Mouse (Mus musculus) layer of hippocampus, adult 2 months (tissue): Measurements from ENCODE around the gene Map3k14. TPM values are rescaled to one million over a fixed set of nuclear protein-coding genes. Genes with fewer than 3 reads are reported as not detected.
"Not testable (repeated sequence)": the region's sequence is repeated elsewhere in the genome, so short reads cannot be mapped to it uniquely, and the experiment has no call there.

ENCODE experiments used
- DNase-seq, 2 experiments: peaks; one replicate each; pipeline ENCODE4 v3.0.0; 2022; ENCODE audit warnings: low spot score in 2 of 2
- H3K27ac ChIP-seq: fragments of 200-600 bp; 2 replicates; pipeline ENCODE4 v1.8.1; 2022
- H3K4me3 ChIP-seq: fragments of 200-600 bp; 2 replicates; pipeline ENCODE4 v1.8.1; 2022; ENCODE audit warnings: mild to moderate bottlenecking
- CTCF ChIP-seq: fragments of 200-600 bp; conservative IDR thresholded peaks from 2 replicates; pipeline ENCODE4 v1.8.1; 2022; ENCODE audit warnings: antibody characterized with exemption, mild to moderate bottlenecking, moderate library complexity
- total RNA-seq, 2 experiments: library from RNA; stranded (reverse); gene quantifications; 2 replicates each; pipeline ENCODE4 v1.2.3; 2021

Map3k14 gene
- total RNA-seq, 2 experiments from 2014 or later, result 3.3 TPM

- peak overlapping the region; percentile 41; the same call in 1 of the 2 replicates for H3K27ac ChIP-seq
- no peak for TF ChIP-seq CTCF
These were observed 25.0 kb upstream of the Map3k14 start for GRCm38 (mm10) chr11:103292152-103292889.

GRCm38 (mm10) chr11:103290841-103291240 lies 23.6 kb upstream of the Map3k14 start:
- H3K27ac ChIP-seq, H3K4me3 ChIP-seq, DNase-seq: not testable (repeated sequence)

More at GRCm38 (mm10) chr11:103292152-103292889, 25.0 kb upstream of the Map3k14 start:
- DNase-seq, result no peak
- H3K4me3 ChIP-seq, result no peak overlapping the region

- no peak for TF ChIP-seq CTCF
- DNase-seq, result no peak
- H3K4me3 ChIP-seq, result no peak overlapping the region
- H3K27ac ChIP-seq, result no peak overlapping the region
These were observed 21.2 kb upstream of the Map3k14 start for GRCm38 (mm10) chr11:103288291-103288963.

GRCm38 (mm10) chr11:103286910-103287309 lies 19.6 kb upstream of the Map3k14 start:
- no peak for TF ChIP-seq CTCF
- no peak overlapping the region for H3K27ac ChIP-seq
- no peak for DNase-seq

GRCm38 (mm10) chr11:103285951-103286350 lies 18.7 kb upstream of the Map3k14 start:
- no peak for DNase-seq
- Histone ChIP-seq H3K4me3 (no peak overlapping the region), H3K27ac (no peak overlapping the region)
- TF ChIP-seq CTCF, result no peak

More at GRCm38 (mm10) chr11:103286910-103287309, 19.6 kb upstream of the Map3k14 start:
- H3K4me3 ChIP-seq, result no peak overlapping the region

GRCm38 (mm10) chr11:103285276-103285675 lies 18.0 kb upstream of the Map3k14 start:
- no peak for DNase-seq
- Histone ChIP-seq H3K27ac (no peak overlapping the region), H3K4me3 (no peak overlapping the region)
- TF ChIP-seq CTCF, result no peak

- no peak for DNase-seq
- Histone ChIP-seq H3K27ac (no peak overlapping the region), H3K4me3 (no peak overlapping the region)
- TF ChIP-seq CTCF, result no peak
These were observed 14.5 kb upstream of the Map3k14 start for GRCm38 (mm10) chr11:103281784-103282183.

- no peak for TF ChIP-seq CTCF
- DNase-seq, result no peak
- Histone ChIP-seq H3K27ac (no peak overlapping the region), H3K4me3 (no peak overlapping the region)
These were observed 9.2 kb upstream of the Map3k14 start for GRCm38 (mm10) chr11:103276450-103276849.

- no peak for TF ChIP-seq CTCF
- DNase-seq, result no peak
- no peak overlapping the region for H3K4me3 ChIP-seq
- H3K27ac ChIP-seq, result no peak overlapping the region
These were observed 5.6 kb upstream of the Map3k14 start for GRCm38 (mm10) chr11:103272888-103273287.

- peak; percentile 67 for TF ChIP-seq CTCF
- Histone ChIP-seq H3K27ac (no peak overlapping the region), H3K4me3 (no peak overlapping the region)
- DNase-seq, result no peak
These were observed 4.7 kb upstream of the Map3k14 start for GRCm38 (mm10) chr11:103271979-103272378.

GRCm38 (mm10) chr11:103269426-103269825 lies 2.2 kb upstream of the Map3k14 start:
- no peak for TF ChIP-seq CTCF
- DNase-seq, result no peak
- no peak overlapping the region for H3K4me3 ChIP-seq
- H3K27ac ChIP-seq, result no peak overlapping the region

GRCm38 (mm10) chr11:103268905-103269304 lies 1.6 kb upstream of the Map3k14 start:
- Histone ChIP-seq H3K27ac (no peak overlapping the region), H3K4me3 (no peak overlapping the region)
- no peak for TF ChIP-seq CTCF
- DNase-seq, result no peak

GRCm38 (mm10) chr11:103268350-103268749 lies 1.1 kb upstream of the Map3k14 start:
- DNase-seq, result no peak
- no peak for TF ChIP-seq CTCF
- no peak overlapping the region for H3K4me3 ChIP-seq
- peak overlapping the region; percentile 92 for H3K27ac ChIP-seq
